Mouse (Mus musculus) right cerebral cortex, postnatal 4 days (tissue): ENCODE measurements at regions not wholly inside any gene's neighbourhood (a gene's known extent, or its start where the extent isn't known, plus 50 kb on each side); places are given as distances from the start of the nearest gene placed in this dataset.
"Not testable (repeated sequence)": the region's sequence is repeated elsewhere in the genome, so short reads cannot be mapped to it uniquely, and the experiment has no call there.

Source experiments
- DNase-seq: peaks from one replicate; pipeline ENCODE4 v3.0.0-alpha.2; 2022

- not testable (repeated sequence) for DNase-seq
These were observed 175.3 kb downstream of the Tomm20 start for GRCm38 (mm10) chr8:126770374-126770773.

- no peak for DNase-seq
These were observed 174.4 kb upstream of the Irf2bp2 start for GRCm38 (mm10) chr8:126768142-126768541.

DNA sequence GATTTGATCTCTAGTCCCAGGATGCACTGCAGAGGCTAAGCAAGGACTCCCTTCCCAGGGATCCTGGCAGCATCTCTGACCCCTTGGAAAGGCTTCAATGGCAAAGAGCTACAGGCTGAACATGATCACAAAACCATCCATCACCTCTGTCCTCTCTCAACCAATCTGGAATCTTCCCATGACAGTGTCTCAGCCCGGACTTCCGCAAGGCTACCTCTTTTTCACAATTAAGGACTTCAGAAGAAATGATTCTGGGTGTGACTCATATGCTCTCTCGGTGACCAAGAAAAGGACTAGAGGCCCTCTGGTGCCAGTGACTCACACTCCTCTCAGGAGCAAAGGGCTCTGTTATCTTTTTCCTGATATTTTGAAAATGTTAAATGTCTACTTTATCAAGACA lies 173.6 kb upstream of the Irf2bp2 start:
- no peak for DNase-seq

DNA sequence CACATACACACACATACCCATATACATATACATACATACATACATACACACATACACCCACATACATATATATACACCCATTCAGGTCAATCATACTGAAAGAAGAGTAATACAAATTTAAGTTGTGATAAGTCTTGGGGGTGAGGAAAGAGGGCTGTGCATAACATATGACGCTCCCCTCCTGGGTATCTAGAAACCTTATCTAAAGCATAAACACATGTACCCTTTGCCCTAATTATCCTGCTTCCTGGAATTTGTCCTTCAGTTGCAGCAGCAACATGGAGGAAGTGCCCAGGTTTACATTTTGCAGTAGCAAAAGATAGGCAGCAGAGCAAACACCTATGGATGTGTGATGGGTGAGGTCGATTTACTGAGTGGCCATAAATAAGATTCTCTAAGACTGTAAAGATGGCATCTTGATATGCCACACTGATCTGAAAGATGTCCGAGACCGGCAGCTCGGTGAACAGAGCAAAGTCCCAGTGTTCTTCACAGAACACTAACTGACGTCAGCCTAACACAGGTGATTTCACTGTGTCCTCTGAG lies 172.0 kb upstream of the Irf2bp2 start:
- DNase-seq, result no peak

DNA sequence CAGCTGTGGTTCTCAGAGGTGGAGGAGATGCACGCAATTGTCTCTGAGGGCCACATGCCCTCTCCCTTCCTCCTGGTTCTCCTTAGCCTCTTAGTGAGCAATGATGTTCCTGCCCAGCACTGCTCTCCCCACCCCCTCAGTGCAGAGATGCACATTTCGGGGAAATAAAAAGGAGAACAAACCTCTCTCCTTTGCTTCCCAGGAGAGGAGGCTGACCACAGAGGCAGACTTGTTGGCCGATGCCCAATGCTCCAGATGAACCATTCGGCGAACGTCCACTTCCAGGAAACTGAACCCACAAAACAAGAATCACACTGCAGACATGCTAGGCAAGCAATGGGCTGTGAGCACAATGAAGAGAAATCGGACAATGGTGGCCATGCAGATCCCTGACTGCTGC lies 169.8 kb upstream of the Irf2bp2 start:
- no peak for DNase-seq

GRCm38 (mm10) chr8:126759711-126760110 lies 165.9 kb upstream of the Irf2bp2 start:
- DNase-seq, result no peak

DNA sequence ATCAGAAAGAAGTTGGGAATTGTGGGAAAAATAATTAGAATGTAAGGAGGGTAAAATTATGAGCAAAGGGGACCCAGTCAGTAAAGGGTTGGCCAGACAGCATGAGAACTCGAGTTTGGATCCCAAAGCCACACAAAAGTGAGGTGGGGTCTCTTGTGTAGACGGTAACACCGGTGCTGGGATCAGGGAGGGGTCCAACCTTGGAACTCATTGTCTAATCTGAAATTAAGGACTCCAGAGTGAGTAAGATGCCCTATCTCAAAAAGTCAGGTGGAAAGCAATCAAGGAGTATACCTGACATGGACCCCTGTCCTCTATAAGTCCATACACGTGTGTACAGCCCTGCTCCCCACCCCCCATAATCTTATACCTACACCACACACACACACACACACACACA lies 165.2 kb upstream of the Irf2bp2 start:
- no peak for DNase-seq

- DNase-seq, result peak; percentile 10
These were observed 164.4 kb upstream of the Irf2bp2 start for GRCm38 (mm10) chr8:126757951-126758757.

DNA sequence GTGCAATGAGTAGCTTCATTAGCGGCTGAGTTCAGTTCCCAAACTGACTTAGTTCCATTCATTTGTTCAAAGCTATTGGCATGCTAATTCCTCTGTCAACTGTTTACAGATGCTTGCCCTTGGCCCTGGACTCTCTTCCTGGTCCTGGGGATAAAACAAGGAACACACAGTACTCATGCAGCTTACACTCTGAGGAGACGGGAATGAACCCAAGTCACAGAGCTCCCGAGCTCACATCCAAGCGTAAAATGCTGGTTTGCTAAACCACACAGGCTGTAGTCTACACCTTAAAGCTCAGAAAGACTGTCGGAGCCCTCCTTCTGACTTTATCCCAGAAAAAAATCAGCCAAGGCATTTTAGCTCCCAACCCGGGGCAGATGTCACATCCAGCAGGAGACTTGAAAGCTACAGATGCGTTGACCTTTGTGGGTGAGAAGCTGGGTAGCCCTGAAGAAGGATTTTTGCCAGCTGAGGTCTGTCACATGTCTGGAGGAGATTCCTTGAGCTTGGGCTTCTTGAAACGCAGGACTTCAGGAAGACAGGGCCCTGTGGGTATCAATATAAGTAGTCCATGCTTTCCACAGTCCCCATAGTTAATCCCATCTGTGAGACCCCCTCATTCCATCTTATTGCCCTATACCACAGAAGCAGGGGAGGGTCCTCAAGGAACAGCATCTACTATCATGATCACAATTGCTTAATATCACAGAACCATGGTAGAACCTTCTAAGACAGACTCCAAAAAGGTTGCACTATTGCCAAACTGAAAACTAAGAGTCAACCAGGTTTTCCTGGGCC lies 162.7 kb upstream of the Irf2bp2 start:
- no peak for DNase-seq

DNA sequence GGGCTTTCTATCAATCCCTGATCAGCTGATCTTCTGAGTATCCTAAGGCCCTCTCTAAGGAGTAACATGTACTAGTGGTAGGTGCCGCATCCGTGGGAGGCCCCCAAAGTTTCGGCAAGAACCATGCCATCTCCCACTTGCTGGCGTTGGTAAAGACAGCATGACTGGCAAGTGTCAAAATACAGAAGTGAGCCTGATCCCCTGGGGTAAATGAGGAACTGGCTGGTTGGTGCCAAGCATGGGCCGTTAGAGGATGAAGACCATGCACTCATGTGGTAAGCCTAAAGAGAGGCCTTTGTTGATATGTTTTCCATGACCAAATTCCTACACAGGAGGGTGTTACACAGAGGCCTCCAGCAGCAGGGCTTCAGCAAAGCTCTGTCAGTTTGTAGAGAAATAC lies 161.9 kb upstream of the Irf2bp2 start:
- DNase-seq, result no peak

GRCm38 (mm10) chr8:126754361-126754809 lies 160.6 kb upstream of the Irf2bp2 start:
- DNase-seq, result no peak

DNA sequence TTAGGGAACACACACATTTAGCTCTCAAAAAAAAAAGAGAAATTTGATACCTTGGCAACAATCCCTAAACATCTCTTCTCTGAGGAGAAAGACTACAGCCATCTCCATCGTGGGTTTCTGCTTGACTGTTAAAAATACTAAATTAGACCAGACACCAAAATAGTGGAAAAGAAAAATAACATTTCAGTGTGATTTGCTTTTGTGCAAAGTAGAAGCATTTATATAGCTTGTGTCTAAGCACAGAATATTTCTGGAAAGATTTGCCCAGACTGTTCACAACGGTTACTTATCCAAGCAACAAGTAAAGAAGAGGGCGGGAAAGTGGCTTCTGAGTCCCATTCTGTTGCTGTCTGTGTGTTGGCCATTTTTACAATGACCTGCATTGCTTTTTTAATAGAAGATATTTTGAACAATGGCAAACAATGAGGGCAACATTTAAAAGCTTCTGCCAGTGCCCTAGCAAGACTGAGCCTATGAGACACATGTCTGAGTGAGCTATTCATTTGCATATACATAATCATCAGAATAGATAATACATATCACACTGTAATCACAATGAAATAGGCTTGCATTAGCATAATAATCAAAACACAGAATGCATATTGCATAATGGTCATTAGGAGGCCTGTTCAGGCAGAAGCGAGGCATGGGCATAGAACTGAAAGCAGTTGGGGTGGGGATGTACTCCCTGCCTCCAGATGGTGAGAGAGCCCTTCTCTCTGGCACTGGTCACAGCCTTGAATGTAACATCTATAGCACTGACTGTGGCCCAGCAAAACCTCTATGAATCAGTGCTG lies 159.5 kb upstream of the Irf2bp2 start:
- DNase-seq, result no peak

- DNase-seq, result no peak
These were observed 157.8 kb upstream of the Irf2bp2 start for GRCm38 (mm10) chr8:126751416-126752140.

DNA sequence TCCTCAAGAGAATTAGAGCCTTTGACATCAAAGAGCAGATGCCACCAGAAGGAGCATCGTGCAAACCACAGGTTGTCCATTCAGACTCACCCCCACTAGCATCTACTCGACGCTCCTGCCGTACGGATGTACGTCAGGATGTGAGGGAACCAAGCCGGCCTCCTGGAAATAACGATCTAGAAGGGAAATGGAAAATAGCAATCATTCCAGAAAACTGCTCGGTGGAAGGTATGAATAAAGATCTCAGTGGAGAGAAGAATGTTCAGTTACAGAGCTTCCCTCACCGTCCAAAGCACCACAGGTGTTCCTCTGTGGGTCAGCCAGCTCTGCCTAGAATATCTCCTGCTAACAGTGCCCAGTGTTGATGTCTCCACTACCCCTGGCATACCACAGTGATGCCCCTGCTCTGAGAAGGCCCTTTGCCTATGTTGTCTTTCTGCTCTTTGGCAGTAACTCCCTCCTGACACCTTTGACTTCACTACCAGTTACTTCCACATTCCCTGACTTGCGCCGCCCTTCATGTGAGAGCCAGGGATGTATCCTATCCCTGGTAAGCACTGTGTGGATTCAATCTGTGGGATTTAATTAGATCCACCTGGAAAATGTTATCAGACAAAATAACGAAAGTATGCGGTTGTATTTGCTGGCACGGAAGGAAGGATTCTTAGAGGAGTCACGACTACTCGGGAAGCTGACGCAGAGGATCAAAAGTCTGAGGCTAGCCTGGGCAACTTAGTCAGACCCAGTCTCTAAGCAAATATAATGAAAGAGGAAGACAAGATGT lies 152.4 kb upstream of the Irf2bp2 start:
- no peak for DNase-seq

GRCm38 (mm10) chr8:126744747-126745382 lies 151.1 kb upstream of the Irf2bp2 start:
- no peak for DNase-seq

- no peak for DNase-seq
These were observed 149.5 kb upstream of the Irf2bp2 start for GRCm38 (mm10) chr8:126743296-126743695.

DNA sequence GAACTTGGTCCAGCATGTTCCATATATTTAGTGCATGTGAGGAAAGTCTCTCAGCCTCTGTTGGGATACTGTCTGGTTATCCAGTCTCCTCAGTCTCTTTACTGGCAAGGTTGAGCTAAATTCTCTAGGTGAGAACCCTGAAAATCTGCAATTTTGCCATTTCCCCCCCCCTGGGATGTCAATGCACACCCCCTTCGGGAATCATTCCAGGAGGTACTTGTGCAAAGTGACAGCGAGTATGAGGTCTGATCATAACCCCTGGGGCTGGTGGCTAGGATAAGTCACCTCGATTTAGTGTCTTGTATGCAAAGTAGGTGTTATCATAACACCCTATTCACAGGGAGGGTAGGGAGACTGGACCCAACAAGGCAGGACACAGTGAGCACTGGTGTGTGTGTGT lies 148.3 kb upstream of the Irf2bp2 start:
- no peak for DNase-seq

DNA sequence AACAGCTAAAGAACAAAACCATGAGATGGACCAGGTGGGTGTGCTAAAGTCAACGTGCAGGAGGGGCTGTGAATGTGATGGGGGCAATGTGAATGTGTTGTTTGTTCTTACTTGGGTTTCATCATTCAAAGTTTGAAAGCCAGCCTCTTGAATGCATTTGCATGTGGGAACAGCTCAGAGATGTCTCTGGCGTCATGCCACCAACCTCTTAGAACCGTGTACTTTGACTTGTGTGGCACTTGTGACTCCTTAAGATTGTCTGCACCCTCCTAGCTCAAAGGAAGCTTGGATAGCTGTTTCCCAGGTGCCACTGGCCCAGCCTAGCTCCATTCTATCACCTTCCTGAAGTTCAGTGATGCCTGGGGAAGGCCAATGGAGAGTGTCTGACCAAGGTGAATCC lies 147.2 kb upstream of the Irf2bp2 start:
- no peak for DNase-seq

GRCm38 (mm10) chr8:126739768-126740167 lies 146.0 kb upstream of the Irf2bp2 start:
- no peak for DNase-seq

DNA sequence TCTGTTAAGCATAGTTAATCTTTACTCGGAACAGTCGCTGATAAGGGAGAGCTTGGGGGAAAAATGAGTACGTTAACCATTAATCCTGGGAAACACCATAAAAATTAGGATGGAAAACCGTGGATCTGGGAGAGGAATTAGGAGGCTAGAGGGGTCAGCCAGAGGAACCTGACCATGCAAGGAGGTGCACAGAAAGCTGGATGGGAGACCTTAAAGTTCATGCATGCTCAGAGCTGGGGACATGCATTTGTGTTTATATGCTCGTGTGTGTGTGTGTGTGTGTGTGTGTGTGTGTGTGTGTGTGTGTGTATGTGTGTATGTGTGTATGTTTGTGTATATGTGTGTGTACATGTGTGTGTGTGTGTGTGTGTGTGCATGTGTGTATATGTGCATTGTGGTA lies 143.2 kb upstream of the Irf2bp2 start:
- DNase-seq, result no peak

- no peak for DNase-seq
These were observed 142.7 kb upstream of the Irf2bp2 start for GRCm38 (mm10) chr8:126736441-126736962.
